Mouse (Mus musculus) intestine, embryonic 14.5 days (tissue): Measurements from ENCODE around the gene H6pd. TPM values are rescaled to one million over a fixed set of nuclear protein-coding genes. Genes with fewer than 3 reads are reported as not detected.

ENCODE experiments used
- ATAC-seq: fragments of 200-750 bp; cut with Nextera tagmentation; replicated peaks from 2 replicates; pipeline ENCODE4 v1.8.0; 2017; ENCODE audit warnings: low read depth, moderate number of reproducible peaks, moderate TSS enrichment, moderate library complexity; ENCODE audit not compliant: low FRiP score, low TSS enrichment
- DNase-seq: peaks from one replicate; pipeline ENCODE4 v3.0.0-alpha.2; 2018; ENCODE audit warnings: low spot score
- H3K27ac ChIP-seq: fragments of 300-500 bp; sonication (generic); 2 replicates; pipeline ENCODE4 v1.5.1; 2014; ENCODE audit warnings: low read depth, mild to moderate bottlenecking, control low read depth
- H3K27me3 ChIP-seq: fragments of 300-500 bp; sonication (generic); replicated peaks from 2 replicates; pipeline ENCODE4 v1.6.1; 2014; ENCODE audit warnings: low read length, control low read depth; ENCODE audit not compliant: control insufficient read depth, insufficient read depth
- H3K36me3 ChIP-seq: fragments of 300-500 bp; sonication (generic); 2 replicates; pipeline ENCODE4 v1.6.1; 2014; ENCODE audit warnings: low read length, control low read depth; ENCODE audit not compliant: control insufficient read depth, insufficient read depth
- H3K4me1 ChIP-seq: fragments of 300-500 bp; sonication (generic); replicated peaks from 2 replicates; pipeline ENCODE4 v1.6.1; 2014; ENCODE audit warnings: low read length, control low read depth, mixed read lengths; ENCODE audit not compliant: control insufficient read depth, insufficient read depth
- H3K4me2 ChIP-seq: fragments of 300-500 bp; sonication (generic); 2 replicates; pipeline ENCODE4 v1.6.1; 2014; ENCODE audit warnings: low read length
- H3K4me3 ChIP-seq: fragments of 300-500 bp; sonication (generic); 2 replicates; pipeline ENCODE4 v1.5.1; 2014; ENCODE audit warnings: low read depth, low read length, control low read depth, mixed read lengths
- H3K9ac ChIP-seq: fragments of 300-500 bp; sonication (generic); 2 replicates; pipeline ENCODE4 v1.6.1; 2014; ENCODE audit warnings: mild to moderate bottlenecking, low read length
- H3K9me3 ChIP-seq: fragments of 300-500 bp; sonication (generic); 2 replicates; pipeline ENCODE4 v1.6.1; 2016; ENCODE audit warnings: low read length, control low read depth; ENCODE audit not compliant: control insufficient read depth
- WGBS: fragments of 180-500 bp; shearing (Covaris S2); extraction: QIAGEN DNeasy Blood & Tissue Kit; methylation state at CpG from one replicate; pipeline ENCODE4 v1.1.7; 2014; 5-methylcytosine and 5-hydroxymethylcytosine counted together
- polyA plus RNA-seq: library from polyadenylated mRNA; unstranded; fragments of >200 nt; fragmentation: Nextera tagmentation; extraction: Ambion mirVana; gene quantifications from 2 replicates; pipeline ENCODE4 v1.2.1, GENCODE M21; 2014

Gene H6pd
- polyA plus RNA-seq, 1 experiment from 2014 or later: 14.0 TPM

DNA sequence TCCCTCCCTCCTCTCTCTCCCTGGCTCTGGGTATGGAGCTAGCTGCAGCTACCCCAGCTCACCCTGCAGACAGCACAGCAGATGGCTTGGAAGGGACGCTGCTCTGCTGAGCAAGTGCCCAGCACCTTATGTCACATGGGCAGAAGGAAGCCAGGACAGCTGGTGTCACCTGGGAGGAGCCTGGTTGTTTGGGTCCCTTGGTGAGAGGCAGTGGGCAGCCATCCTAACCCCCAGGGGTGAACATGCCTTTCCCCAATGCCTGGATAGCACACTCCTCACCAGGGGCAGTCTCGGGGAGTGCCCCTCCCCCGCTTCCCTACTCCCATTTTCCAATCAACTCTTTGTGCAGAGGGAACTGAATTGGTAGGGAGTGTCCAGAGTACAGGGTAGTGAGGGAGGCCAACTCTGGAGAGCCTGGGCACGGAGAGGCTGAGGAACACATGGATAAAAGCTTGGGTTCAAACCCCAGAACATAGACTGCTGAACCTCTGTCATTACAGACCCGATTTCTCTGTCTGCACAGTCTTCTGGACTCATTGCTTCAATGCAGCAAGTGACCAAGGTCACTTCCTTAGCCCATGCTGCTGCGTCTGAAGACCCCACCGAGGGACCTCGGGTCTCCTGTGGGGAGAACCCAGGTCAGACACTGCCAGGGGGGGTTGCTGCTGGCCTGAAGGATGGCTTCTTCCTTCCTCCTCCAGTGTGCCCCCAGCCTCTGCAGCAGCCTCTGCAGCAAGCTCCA, 18.4 kb downstream of the H6pd start:
- Histone ChIP-seq H3K9ac (0 out of 2 replicates have a peak overlapping the region, but pooled peaks have one; percentile 15), H3K4me3 (no peak overlapping the region), H3K9me3 (no peaks in the 10 kb centered on the region), H3K4me1 (peaks cover 32% of the 10 kb centered on the region), H3K27me3 (no peaks in the 10 kb centered on the region), H3K36me3 (no peaks in the 10 kb centered on the region), H3K4me2 (0 out of 2 replicates have a peak overlapping the region, but pooled peaks have one; percentile 14), H3K27ac (0 out of 2 replicates have a peak overlapping the region, but pooled peaks have one; percentile 30)
- ATAC-seq (peak; percentile 37; the same call in 1 of the 2 replicates), DNase-seq (peak; percentile 73)
- 17% methylated on average over 8 of the region's 8 CpGs for WGBS

GRCm38 (mm10) chr4:149988931-149989556, 19.8 kb downstream of the H6pd start:
- peaks cover 32% of the 10 kb centered on the region for H3K4me1 ChIP-seq
- H3K4me2 ChIP-seq: peak overlapping the region; percentile 45
- 6% methylated on average over 21 of the region's 21 CpGs for WGBS
- H3K9me3 ChIP-seq: no peaks in the 10 kb centered on the region
- no peaks in the 10 kb centered on the region for H3K36me3 ChIP-seq
- ATAC-seq (peak; percentile 88), DNase-seq (peak; percentile 88)
- no peaks in the 10 kb centered on the region for H3K27me3 ChIP-seq
- no peak overlapping the region for H3K9ac ChIP-seq
- peak overlapping the region; percentile 10 for H3K4me3 ChIP-seq
- H3K27ac ChIP-seq: peak overlapping the region; percentile 3; the same call in 1 of the 2 replicates

- Histone ChIP-seq H3K4me1 (peaks cover 32% of the 10 kb centered on the region), H3K9me3 (no peaks in the 10 kb centered on the region), H3K9ac (no peak overlapping the region), H3K4me2 (peak overlapping the region; percentile 45), H3K36me3 (no peaks in the 10 kb centered on the region), H3K27me3 (no peaks in the 10 kb centered on the region), H3K27ac (no peak overlapping the region), H3K4me3 (0 out of 2 replicates have a peak overlapping the region, but pooled peaks have one; percentile 10)
- ATAC-seq (no peak), DNase-seq (no peak)
- WGBS: 84% methylated on average over 6 of the region's 6 CpGs
Observed at GRCm38 (mm10) chr4:149988301-149988700, 20.5 kb downstream of the H6pd start.

- peaks cover 32% of the 10 kb centered on the region for H3K4me1 ChIP-seq
- no peaks in the 10 kb centered on the region for H3K9me3 ChIP-seq
- no peak overlapping the region for H3K27ac ChIP-seq
- no peak for ATAC-seq
- H3K4me2 ChIP-seq: no peak overlapping the region
- peaks cover 4% of the 10 kb centered on the region; the same call in 1 of the 2 replicates for H3K36me3 ChIP-seq
- no peak for DNase-seq
- H3K9ac ChIP-seq: no peak overlapping the region
- no peak overlapping the region for H3K4me3 ChIP-seq
- no peaks in the 10 kb centered on the region for H3K27me3 ChIP-seq
- WGBS: 78% methylated on average over 10 of the region's 10 CpGs
Observed at GRCm38 (mm10) chr4:149986671-149987417, 22.0 kb downstream of the H6pd start.

DNA sequence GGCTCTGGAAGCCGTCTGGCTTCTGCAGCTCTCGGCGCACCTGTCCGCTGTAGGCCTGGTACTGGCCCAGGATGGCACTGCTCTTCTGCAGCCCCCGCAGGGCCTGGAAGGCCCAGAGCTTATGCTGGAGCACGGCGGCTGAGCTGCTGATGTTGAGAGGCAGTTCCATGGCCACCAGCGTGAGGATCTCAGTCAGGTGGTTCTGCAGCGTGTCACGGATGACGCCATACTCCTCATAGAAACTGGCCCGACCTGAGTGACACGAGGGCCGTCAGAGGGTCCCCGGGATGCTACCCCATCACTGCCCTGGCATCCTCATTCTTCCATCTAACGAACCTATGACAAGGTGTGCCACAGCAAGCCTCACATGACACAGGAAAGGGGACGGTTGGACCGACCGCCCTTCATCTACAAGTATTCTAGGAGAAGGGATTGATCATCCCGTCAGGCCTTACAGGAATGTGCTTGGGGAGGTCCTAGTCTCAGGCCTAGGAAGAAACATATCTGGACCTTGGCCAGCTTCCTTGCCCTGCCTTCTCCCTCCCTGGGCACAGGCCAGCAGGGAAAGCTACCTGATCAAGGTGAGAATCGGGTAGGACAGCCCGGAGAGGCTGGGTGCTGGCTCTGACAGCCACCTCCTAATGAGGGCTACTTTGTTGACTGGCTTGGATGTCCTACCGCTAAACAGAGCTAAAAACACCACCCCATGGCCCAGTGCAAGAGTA, 24.7 kb downstream of the H6pd start:
- peaks cover 10% of the 10 kb centered on the region for H3K4me1 ChIP-seq
- no peaks in the 10 kb centered on the region for H3K9me3 ChIP-seq
- 87% methylated on average over 23 of the region's 23 CpGs for WGBS
- H3K4me2 ChIP-seq: no peak overlapping the region
- peaks cover 11% of the 10 kb centered on the region; the same call in 1 of the 2 replicates for H3K36me3 ChIP-seq
- no peak overlapping the region for H3K9ac ChIP-seq
- no peak overlapping the region for H3K27ac ChIP-seq
- no peak overlapping the region for H3K4me3 ChIP-seq
- no peaks in the 10 kb centered on the region for H3K27me3 ChIP-seq
- ATAC-seq: no peak
- no peak for DNase-seq

GRCm38 (mm10) chr4:149982154-149982553, 26.7 kb downstream of the H6pd start:
- peaks cover 12% of the 10 kb centered on the region for H3K4me1 ChIP-seq
- H3K4me3 ChIP-seq: no peak overlapping the region
- 84% methylated on average over 15 of the region's 15 CpGs for WGBS
- H3K36me3 ChIP-seq: peaks cover 11% of the 10 kb centered on the region; the same call in 1 of the 2 replicates
- no peaks in the 10 kb centered on the region for H3K27me3 ChIP-seq
- no peak overlapping the region for H3K9ac ChIP-seq
- no peak for ATAC-seq
- DNase-seq: no peak
- no peak overlapping the region for H3K4me2 ChIP-seq
- H3K9me3 ChIP-seq: no peaks in the 10 kb centered on the region
- H3K27ac ChIP-seq: no peak overlapping the region

DNA sequence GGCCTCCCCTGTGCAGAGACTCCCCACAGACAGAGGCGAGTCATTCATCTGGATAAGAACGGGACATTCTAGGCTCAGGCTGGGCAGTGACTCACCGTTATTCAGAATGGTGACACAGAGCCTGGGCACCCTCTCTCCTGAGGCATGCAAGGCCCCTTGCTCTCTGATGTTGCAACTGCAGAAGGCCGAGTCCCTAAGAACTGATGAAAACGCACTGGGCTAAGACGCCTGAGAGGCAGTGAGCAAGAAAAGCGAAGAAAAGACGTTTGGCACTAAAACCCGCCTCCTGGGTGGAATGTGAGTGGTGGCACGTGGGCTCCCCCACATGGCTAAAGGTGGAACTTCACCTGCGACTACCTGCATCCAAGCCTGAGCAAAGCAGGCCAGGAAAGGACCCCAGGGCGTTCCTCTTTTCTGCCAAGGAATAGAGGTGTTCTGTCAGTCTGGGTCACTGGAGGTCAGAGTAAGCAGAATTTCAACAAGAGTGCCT, 29.0 kb downstream of the H6pd start:
- Histone ChIP-seq H3K27ac (no peak overlapping the region), H3K9me3 (no peaks in the 10 kb centered on the region), H3K27me3 (no peaks in the 10 kb centered on the region), H3K36me3 (peaks cover 11% of the 10 kb centered on the region; the same call in 1 of the 2 replicates), H3K4me1 (peaks cover 12% of the 10 kb centered on the region), H3K9ac (no peak overlapping the region), H3K4me2 (peak overlapping the region; percentile 28; the same call in 1 of the 2 replicates), H3K4me3 (no peak overlapping the region)
- 7% methylated on average over 12 of the region's 12 CpGs for WGBS
- peak; percentile 51 for ATAC-seq
- peak; percentile 97 for DNase-seq

DNA sequence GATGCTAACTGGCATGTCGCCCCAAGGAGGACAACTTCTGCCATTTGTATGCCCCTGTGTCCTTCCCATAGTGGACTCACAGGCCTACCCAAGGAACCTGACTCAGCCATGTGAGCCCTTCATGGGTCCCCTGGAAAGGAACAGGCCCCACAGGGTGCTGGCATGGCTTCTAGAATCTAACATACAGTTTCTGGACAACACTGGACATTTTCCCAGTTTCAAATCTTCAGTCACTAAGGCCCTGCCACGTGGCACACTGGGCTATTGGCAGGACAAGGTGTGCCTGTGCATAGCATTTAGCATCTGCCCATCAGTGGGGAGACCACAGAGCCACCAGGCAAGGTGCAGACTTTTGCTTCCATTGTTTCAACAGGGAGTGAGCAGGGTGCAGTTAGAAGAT, 30.0 kb downstream of the H6pd start:
- ATAC-seq (no peak), DNase-seq (no peak)
- no peak overlapping the region for H3K27ac ChIP-seq
- peaks cover 11% of the 10 kb centered on the region; the same call in 1 of the 2 replicates for H3K36me3 ChIP-seq
- H3K9me3 ChIP-seq: no peaks in the 10 kb centered on the region
- peaks cover 12% of the 10 kb centered on the region for H3K4me1 ChIP-seq
- H3K27me3 ChIP-seq: no peaks in the 10 kb centered on the region
- no peak overlapping the region for H3K9ac ChIP-seq
- 85% methylated on average over 2 of the region's 2 CpGs for WGBS
- no peak overlapping the region for H3K4me3 ChIP-seq
- H3K4me2 ChIP-seq: no peak overlapping the region
